Mouse (Mus musculus): Measurements from ENCODE around the gene 2510039O18Rik. TPM values are rescaled to one million over a fixed set of nuclear protein-coding genes. Genes with fewer than 3 reads are reported as not detected.

Gene 2510039O18Rik
- polyA plus RNA-seq, 1 experiment from 2014 or later = 22.1 TPM

GRCm38 (mm10) chr4:147936331-147936954 lies 4.3 kb upstream of the 2510039O18Rik start, which contains the start of gene Plod1:
Gene Plod1 (minus strand): TSS chr4:147936767.
- Histone ChIP-seq H3K9ac (ENCODE audit: low read length) (peak within 1 kb of the TSS; percentile 81), H3K27me3 (ENCODE audit: control insufficient read depth, insufficient read depth, low read length) (no peaks in the 10 kb centered on the region), H3K36me3 (ENCODE audit: control insufficient read depth, insufficient read depth, low read length) (peaks cover 9% of the 10 kb centered on the region), H3K27ac (replicated peaks in 1 of 2; ENCODE audit: control insufficient read depth in 1 of 2, insufficient read depth in 1 of 2, low read depth in 2 of 2, low read length in 2 of 2) (peak within 1 kb of the TSS; percentile 75 to 85), H3K4me1 (ENCODE audit: control insufficient read depth in 2 of 2, insufficient read depth in 2 of 2, low read length in 2 of 2) (peaks cover 37 to 55% of the 10 kb centered on the region in 2 experiments), H3K9me3 (ENCODE audit: control insufficient read depth, low read length) (no peaks in the 10 kb centered on the region), H3K4me2 (ENCODE audit: low read length) (peak within 1 kb of the TSS; percentile 76), H3K4me3 (ENCODE audit: control insufficient read depth in 1 of 2, insufficient read depth in 1 of 2, low read depth in 1 of 2, low read length in 2 of 2) (peak within 1 kb of the TSS; percentile 70 to 86)
- peak; percentile 72 for ATAC-seq (ENCODE audit: insufficient number of reproducible peaks, insufficient read depth, low FRiP score, low read depth)
- WGBS = under 1% methylated on average over 50 of the region's 51 CpGs

GRCm38 (mm10) chr4:147937021-147937420 lies 3.7 kb upstream of the 2510039O18Rik start:
- Histone ChIP-seq H3K9ac (ENCODE audit: low read length) (peak overlapping the region; percentile 81), H3K4me1 (ENCODE audit: control insufficient read depth in 2 of 2, insufficient read depth in 2 of 2, low read length in 2 of 2) (peaks cover 43 to 61% of the 10 kb centered on the region in 2 experiments), H3K4me2 (ENCODE audit: low read length) (peak overlapping the region; percentile 76), H3K36me3 (ENCODE audit: control insufficient read depth, insufficient read depth, low read length) (peaks cover 6% of the 10 kb centered on the region; the same call in 1 of the 2 replicates), H3K4me3 (ENCODE audit: control insufficient read depth in 1 of 2, insufficient read depth in 1 of 2, low read depth in 1 of 2, low read length in 2 of 2) (peak overlapping the region; percentile 70 to 86), H3K27ac (replicated peaks in 1 of 2; ENCODE audit: control insufficient read depth in 1 of 2, insufficient read depth in 1 of 2, low read depth in 2 of 2, low read length in 2 of 2) (peak overlapping the region in 1 of 2 experiments; percentile 85; a peak in 1 of 4 replicates), H3K9me3 (ENCODE audit: control insufficient read depth, low read length) (no peaks in the 10 kb centered on the region), H3K27me3 (ENCODE audit: control insufficient read depth, insufficient read depth, low read length) (no peaks in the 10 kb centered on the region)
- 43% methylated on average over 3 of the region's 3 CpGs for WGBS
- no peak for ATAC-seq (ENCODE audit: insufficient number of reproducible peaks, insufficient read depth, low FRiP score, low read depth)

GRCm38 (mm10) chr4:147937486-147937885 lies 3.2 kb upstream of the 2510039O18Rik start:
- Histone ChIP-seq H3K4me3 (ENCODE audit: control insufficient read depth in 1 of 2, insufficient read depth in 1 of 2, low read depth in 1 of 2, low read length in 2 of 2) (no peak overlapping the region), H3K27ac (replicated peaks in 1 of 2; ENCODE audit: control insufficient read depth in 1 of 2, insufficient read depth in 1 of 2, low read depth in 2 of 2, low read length in 2 of 2) (no peak overlapping the region), H3K36me3 (ENCODE audit: control insufficient read depth, insufficient read depth, low read length) (0 out of 2 replicates have a peak, but pooled peaks cover 5% of the 10 kb centered on the region), H3K27me3 (ENCODE audit: control insufficient read depth, insufficient read depth, low read length) (no peaks in the 10 kb centered on the region), H3K9me3 (ENCODE audit: control insufficient read depth, low read length) (no peaks in the 10 kb centered on the region), H3K4me1 (ENCODE audit: control insufficient read depth in 2 of 2, insufficient read depth in 2 of 2, low read length in 2 of 2) (peaks cover 44 to 66% of the 10 kb centered on the region in 2 experiments), H3K4me2 (ENCODE audit: low read length) (no peak overlapping the region), H3K9ac (ENCODE audit: low read length) (no peak overlapping the region)
- ATAC-seq (ENCODE audit: insufficient number of reproducible peaks, insufficient read depth, low FRiP score, low read depth) = no peak
- WGBS = 48% methylated on average over 5 of the region's 5 CpGs

- ATAC-seq (ENCODE audit: insufficient number of reproducible peaks, insufficient read depth, low FRiP score, low read depth) = no peak
- Histone ChIP-seq H3K36me3 (ENCODE audit: control insufficient read depth, insufficient read depth, low read length) (0 out of 2 replicates have a peak, but pooled peaks cover 6% of the 10 kb centered on the region), H3K4me1 (ENCODE audit: control insufficient read depth in 2 of 2, insufficient read depth in 2 of 2, low read length in 2 of 2) (peaks cover 46 to 65% of the 10 kb centered on the region in 2 experiments), H3K4me2 (ENCODE audit: low read length) (peak overlapping the region; percentile 11; the same call in 1 of the 2 replicates), H3K27ac (replicated peaks in 1 of 2; ENCODE audit: control insufficient read depth in 1 of 2, insufficient read depth in 1 of 2, low read depth in 2 of 2, low read length in 2 of 2) (peak overlapping the region; percentile 54 to 87), H3K9me3 (ENCODE audit: control insufficient read depth, low read length) (no peaks in the 10 kb centered on the region), H3K4me3 (ENCODE audit: control insufficient read depth in 1 of 2, insufficient read depth in 1 of 2, low read depth in 1 of 2, low read length in 2 of 2) (no peak overlapping the region), H3K27me3 (ENCODE audit: control insufficient read depth, insufficient read depth, low read length) (no peaks in the 10 kb centered on the region), H3K9ac (ENCODE audit: low read length) (no peak overlapping the region)
- 56% methylated on average over 14 of the region's 14 CpGs for WGBS
Measured at GRCm38 (mm10) chr4:147938148-147939096, 2.3 kb upstream of the 2510039O18Rik start.

GRCm38 (mm10) chr4:147940111-147940510 lies 584 bp upstream of the 2510039O18Rik start:
- 55% methylated on average over 9 of the region's 9 CpGs for WGBS
- Histone ChIP-seq H3K4me3 (ENCODE audit: control insufficient read depth in 1 of 2, insufficient read depth in 1 of 2, low read depth in 1 of 2, low read length in 2 of 2) (0 out of 4 replicates have a peak overlapping the region, but pooled peaks of 1 of the 2 experiments have one; percentile 95), H3K9ac (ENCODE audit: low read length) (peak overlapping the region; percentile 46; the same call in 1 of the 2 replicates), H3K27me3 (ENCODE audit: control insufficient read depth, insufficient read depth, low read length) (no peaks in the 10 kb centered on the region), H3K4me1 (ENCODE audit: control insufficient read depth in 2 of 2, insufficient read depth in 2 of 2, low read length in 2 of 2) (peaks cover 35 to 53% of the 10 kb centered on the region in 2 experiments), H3K27ac (replicated peaks in 1 of 2; ENCODE audit: control insufficient read depth in 1 of 2, insufficient read depth in 1 of 2, low read depth in 2 of 2, low read length in 2 of 2) (peak overlapping the region; percentile 83 to 87), H3K9me3 (ENCODE audit: control insufficient read depth, low read length) (no peaks in the 10 kb centered on the region), H3K36me3 (ENCODE audit: control insufficient read depth, insufficient read depth, low read length) (peaks cover 23% of the 10 kb centered on the region), H3K4me2 (ENCODE audit: low read length) (peak overlapping the region; percentile 52)
- ATAC-seq (ENCODE audit: insufficient number of reproducible peaks, insufficient read depth, low FRiP score, low read depth) = no peak

GRCm38 (mm10) chr4:147941045-147942020 lies 638 bp downstream of the 2510039O18Rik start:
- peaks cover 32 to 46% of the 10 kb centered on the region in 2 experiments for H3K4me1 ChIP-seq (ENCODE audit: control insufficient read depth in 2 of 2, insufficient read depth in 2 of 2, low read length in 2 of 2)
- peak; percentile 29; the same call in 1 of the 2 replicates for ATAC-seq (ENCODE audit: insufficient number of reproducible peaks, insufficient read depth, low FRiP score, low read depth)
- peak overlapping the region; percentile 92 to 95 for H3K4me3 ChIP-seq (ENCODE audit: control insufficient read depth in 1 of 2, insufficient read depth in 1 of 2, low read depth in 1 of 2, low read length in 2 of 2)
- WGBS = 6% methylated on average over 83 of the region's 88 CpGs
- peak overlapping the region; percentile 91 for H3K9ac ChIP-seq (ENCODE audit: low read length)
- H3K27ac ChIP-seq (replicated peaks in 1 of 2; ENCODE audit: control insufficient read depth in 1 of 2, insufficient read depth in 1 of 2, low read depth in 2 of 2, low read length in 2 of 2) = peak overlapping the region; percentile 35 to 68; a peak in 2 of 4 replicates
- peak overlapping the region; percentile 97 for H3K4me2 ChIP-seq (ENCODE audit: low read length)
- H3K36me3 ChIP-seq (ENCODE audit: control insufficient read depth, insufficient read depth, low read length) = peaks cover 35% of the 10 kb centered on the region
- H3K27me3 ChIP-seq (ENCODE audit: control insufficient read depth, insufficient read depth, low read length) = no peaks in the 10 kb centered on the region
- no peaks in the 10 kb centered on the region for H3K9me3 ChIP-seq (ENCODE audit: control insufficient read depth, low read length)

Data from heart, embryonic 14.5 days (tissue).